Mouse (Mus musculus) embryonic facial prominence, embryonic 13.5 days (tissue): ENCODE results near the gene Asxl1. TPM values are rescaled to one million over a fixed set of nuclear protein-coding genes. Genes with fewer than 3 reads are reported as not detected.

ENCODE experiments used
- ATAC-seq: fragments of 200-750 bp; cut with Nextera tagmentation; 2 replicates; pipeline ENCODE4 v1.8.0; 2017; ENCODE audit warnings: low read depth; ENCODE audit not compliant: insufficient number of reproducible peaks, insufficient read depth, low FRiP score, low TSS enrichment
- H3K27ac ChIP-seq: fragments of 300-500 bp; sonication (generic); 2 replicates; pipeline ENCODE4 v1.5.1; 2015; ENCODE audit warnings: moderate library complexity, mild to moderate bottlenecking, inconsistent platforms
- H3K27me3 ChIP-seq: fragments of 300-500 bp; sonication (generic); 2 replicates; pipeline ENCODE4 v1.6.1; 2015; ENCODE audit warnings: mild to moderate bottlenecking, inconsistent platforms
- H3K36me3 ChIP-seq: fragments of 300-500 bp; sonication (generic); 2 replicates; pipeline ENCODE4 v1.6.1; 2015; ENCODE audit warnings: mild to moderate bottlenecking, inconsistent platforms
- H3K4me1 ChIP-seq: fragments of 300-500 bp; sonication (generic); 2 replicates; pipeline ENCODE4 v1.6.1; 2015; ENCODE audit warnings: inconsistent platforms
- H3K4me2 ChIP-seq: fragments of 300-500 bp; sonication (generic); 2 replicates; pipeline ENCODE4 v1.6.1; 2015; ENCODE audit warnings: moderate library complexity, mild to moderate bottlenecking, inconsistent platforms
- H3K4me3 ChIP-seq: fragments of 300-500 bp; sonication (generic); 2 replicates; pipeline ENCODE4 v1.5.1; 2015; ENCODE audit warnings: mild to moderate bottlenecking, inconsistent platforms
- H3K9ac ChIP-seq: fragments of 300-500 bp; sonication (generic); 2 replicates; pipeline ENCODE4 v1.6.1; 2015; ENCODE audit warnings: mild to moderate bottlenecking, inconsistent platforms
- H3K9me3 ChIP-seq: fragments of 300-500 bp; sonication (generic); 2 replicates; pipeline ENCODE4 v1.6.1; 2016; ENCODE audit warnings: inconsistent platforms
- WGBS: fragments of 180-500 bp; shearing (Covaris S2); methylation state at CpG from one replicate; pipeline ENCODE4 v1.1.7; 2015; ENCODE audit warnings: mixed read lengths; 5-methylcytosine and 5-hydroxymethylcytosine counted together
- polyA plus RNA-seq: library from polyadenylated mRNA; unstranded; fragments of >200 nt; fragmentation: Nextera tagmentation; extraction: Ambion mirVana; gene quantifications from 2 replicates; pipeline ENCODE4 v1.2.1, GENCODE M21; 2015

Asxl1 gene
- polyA plus RNA-seq, 1 experiment from 2014 or later: 14.5 TPM

DNA sequence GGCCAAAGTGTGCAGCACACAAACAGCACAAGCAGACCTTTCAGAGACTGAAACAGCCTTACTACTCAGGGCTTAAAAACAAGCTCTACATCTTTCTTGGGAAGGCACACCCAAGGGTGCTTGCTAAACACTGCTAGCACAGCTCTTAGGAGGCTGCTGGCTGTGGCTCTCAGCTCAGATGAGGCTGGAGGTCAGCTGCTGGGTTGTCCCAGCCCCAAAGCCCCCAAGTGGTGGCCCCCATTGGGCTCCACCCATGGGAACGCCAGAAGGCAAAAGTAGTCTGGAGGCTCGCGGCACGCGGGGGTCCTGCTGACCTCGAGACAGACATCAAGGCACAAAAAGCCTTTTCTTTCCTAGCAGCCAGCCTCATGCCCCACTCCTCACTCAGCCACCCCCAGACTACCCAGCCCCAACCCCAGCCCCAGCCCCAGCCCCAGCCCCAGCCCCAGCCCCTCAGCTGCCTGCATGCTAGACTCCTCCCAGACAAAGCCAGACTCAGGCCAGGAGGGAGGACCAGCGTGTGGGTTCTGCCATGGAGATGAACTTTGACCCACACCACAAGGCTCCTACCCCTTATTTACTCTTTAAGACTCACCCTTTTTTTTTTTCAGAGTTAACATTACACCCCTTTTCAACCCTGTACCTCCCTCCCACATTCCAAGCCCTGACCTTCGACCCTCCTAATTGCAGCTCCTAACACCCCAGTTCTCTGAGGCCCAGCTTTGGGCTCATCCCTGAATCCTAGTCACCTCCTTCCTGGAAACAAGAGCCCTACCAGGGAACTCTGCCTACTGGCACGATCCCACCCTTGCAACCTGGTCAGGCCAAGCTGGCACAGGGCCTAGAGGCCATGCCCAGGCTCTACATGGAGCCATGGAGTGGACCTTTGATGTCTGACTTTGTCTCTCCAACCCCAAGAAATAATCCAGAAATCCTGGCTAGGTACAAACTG is 89.5 kb downstream of the Asxl1 start:
- Histone ChIP-seq H3K4me2 (no peak overlapping the region), H3K4me3 (no peak overlapping the region), H3K4me1 (peaks cover 71% of the 10 kb centered on the region), H3K27ac (peak overlapping the region; percentile 80), H3K9ac (peak overlapping the region; percentile 45; the same call in 1 of the 2 replicates), H3K9me3 (no peaks in the 10 kb centered on the region), H3K36me3 (peaks cover 52% of the 10 kb centered on the region), H3K27me3 (no peaks in the 10 kb centered on the region)
- WGBS: 25% methylated on average over 9 of the region's 9 CpGs
- no peak for ATAC-seq

DNA sequence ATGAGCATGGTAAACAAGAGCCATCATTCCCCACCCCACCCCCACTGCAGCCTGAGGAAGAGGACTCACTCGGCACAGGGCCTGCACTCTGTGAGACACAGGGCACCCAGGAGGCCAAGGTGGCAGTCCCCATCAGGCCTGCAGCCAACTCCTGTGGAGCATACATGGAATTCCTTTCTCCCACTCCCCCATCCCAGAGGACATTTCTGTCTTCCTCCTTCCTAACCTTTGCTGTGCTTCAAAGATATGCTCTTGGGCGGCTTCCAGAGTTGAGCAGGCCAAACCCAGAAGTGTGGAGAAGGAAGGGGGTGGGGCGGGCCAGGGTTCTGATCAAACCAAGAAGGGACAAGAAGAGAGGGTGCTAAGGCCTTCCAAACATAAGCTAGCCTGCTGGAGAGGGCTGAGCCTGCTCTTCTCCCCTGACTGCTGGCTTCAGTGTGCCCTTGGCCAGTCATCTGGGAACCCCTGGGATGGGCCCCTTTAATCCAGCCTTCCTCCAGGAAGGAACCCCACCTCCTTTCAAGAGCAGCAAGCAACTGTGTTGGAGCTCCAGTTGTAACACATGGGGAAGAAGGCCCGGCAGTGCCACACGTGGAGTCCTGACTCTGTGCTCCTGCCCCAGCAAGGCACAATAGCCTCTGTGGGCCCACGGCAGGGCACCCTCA is 91.1 kb downstream of the Asxl1 start:
- Histone ChIP-seq H3K9me3 (no peaks in the 10 kb centered on the region), H3K4me2 (peak overlapping the region; percentile 47), H3K27me3 (no peaks in the 10 kb centered on the region), H3K9ac (peak overlapping the region; percentile 59), H3K27ac (peak overlapping the region; percentile 80), H3K4me1 (peaks cover 87% of the 10 kb centered on the region), H3K36me3 (peaks cover 36% of the 10 kb centered on the region), H3K4me3 (peak overlapping the region; percentile 10; the same call in 1 of the 2 replicates)
- 21% methylated on average over 6 of the region's 6 CpGs for WGBS
- no peak for ATAC-seq

DNA sequence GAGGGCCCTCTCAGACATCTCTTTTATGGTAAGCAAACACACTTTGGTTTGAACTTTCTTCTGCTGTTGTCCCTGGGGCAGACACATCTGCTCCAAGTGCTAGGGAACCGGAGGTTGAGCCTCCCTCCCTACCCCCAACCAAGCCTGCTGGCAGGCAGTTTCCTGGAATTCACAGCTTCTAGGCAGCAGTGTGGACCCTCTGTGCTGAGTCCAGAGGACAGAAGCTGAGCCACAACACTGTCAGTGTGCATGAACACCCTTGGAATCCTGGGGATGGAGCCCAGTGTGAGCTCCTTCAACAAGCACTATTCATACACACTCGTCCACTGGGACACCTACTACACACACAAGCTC is 91.7 kb downstream of the Asxl1 start:
- no peak for ATAC-seq
- peaks cover 91% of the 10 kb centered on the region for H3K4me1 ChIP-seq

DNA sequence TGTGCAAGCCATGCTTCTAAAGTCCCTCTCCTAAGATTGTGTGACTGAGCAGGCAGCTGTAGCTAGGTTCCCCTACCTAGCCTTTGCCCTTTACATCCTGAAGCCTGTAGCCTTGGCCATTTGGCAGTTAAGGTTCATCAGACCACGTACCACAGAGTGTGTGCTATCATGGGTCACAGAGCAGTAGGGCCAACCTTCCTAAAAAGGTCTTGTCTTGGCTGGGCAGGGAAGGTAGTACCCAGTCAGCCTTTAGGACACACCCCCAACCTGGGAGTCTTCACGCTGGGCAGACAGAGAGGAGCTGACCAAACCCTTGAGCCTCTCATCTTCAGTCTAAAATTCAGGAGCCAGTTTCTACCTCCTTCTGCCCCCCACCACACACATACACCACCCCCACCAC is 95.1 kb downstream of the Asxl1 start:
- Histone ChIP-seq H3K4me1 (peaks cover 68% of the 10 kb centered on the region), H3K9ac (0 out of 2 replicates have a peak overlapping the region, but pooled peaks have one; percentile 92), H3K9me3 (no peaks in the 10 kb centered on the region), H3K4me3 (no peak overlapping the region), H3K27ac (peak overlapping the region; percentile 97), H3K27me3 (no peaks in the 10 kb centered on the region), H3K4me2 (peak overlapping the region; percentile 88), H3K36me3 (peaks cover 6% of the 10 kb centered on the region)
- no peak for ATAC-seq
- WGBS: 60% methylated on average over 2 of the region's 2 CpGs

More for the DNA sequence above, 91.7 kb downstream of the Asxl1 start:
- Histone ChIP-seq H3K9me3 (no peaks in the 10 kb centered on the region), H3K4me3 (peak overlapping the region; percentile 10; the same call in 1 of the 2 replicates), H3K27me3 (no peaks in the 10 kb centered on the region), H3K36me3 (peaks cover 31% of the 10 kb centered on the region), H3K9ac (peak overlapping the region; percentile 59), H3K4me2 (peak overlapping the region; percentile 47), H3K27ac (peak overlapping the region; percentile 80)
- WGBS: 26% methylated on average over 2 of the region's 2 CpGs

DNA sequence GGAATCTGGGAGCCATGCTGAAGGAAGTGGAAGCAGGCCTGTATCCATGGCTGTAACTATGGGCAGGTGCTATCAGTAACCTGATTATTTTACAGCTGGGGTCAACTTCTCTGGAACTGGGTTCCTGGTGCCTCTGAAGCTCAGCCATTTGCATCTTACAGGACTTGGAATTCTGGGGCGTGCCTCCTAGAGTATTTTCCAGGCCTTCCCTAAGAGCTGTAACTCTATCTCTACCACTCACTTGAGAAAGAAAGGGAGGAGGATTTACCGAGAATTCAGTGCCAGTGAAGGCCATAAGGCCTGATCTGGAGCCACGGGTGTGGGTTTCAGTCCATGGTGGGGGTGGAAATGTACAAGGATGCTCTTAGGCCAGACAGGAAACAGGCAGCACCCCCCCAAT is 95.6 kb downstream of the Asxl1 start:
- Histone ChIP-seq H3K9me3 (no peaks in the 10 kb centered on the region), H3K4me2 (peak overlapping the region; percentile 88), H3K36me3 (peaks cover 1% of the 10 kb centered on the region), H3K4me1 (peaks cover 65% of the 10 kb centered on the region), H3K27me3 (no peaks in the 10 kb centered on the region), H3K4me3 (0 out of 2 replicates have a peak overlapping the region, but pooled peaks have one; percentile 10), H3K9ac (peak overlapping the region; percentile 92; the same call in 1 of the 2 replicates), H3K27ac (peak overlapping the region; percentile 97)
- 11% methylated on average over 3 of the region's 3 CpGs for WGBS
- ATAC-seq: no peak

DNA sequence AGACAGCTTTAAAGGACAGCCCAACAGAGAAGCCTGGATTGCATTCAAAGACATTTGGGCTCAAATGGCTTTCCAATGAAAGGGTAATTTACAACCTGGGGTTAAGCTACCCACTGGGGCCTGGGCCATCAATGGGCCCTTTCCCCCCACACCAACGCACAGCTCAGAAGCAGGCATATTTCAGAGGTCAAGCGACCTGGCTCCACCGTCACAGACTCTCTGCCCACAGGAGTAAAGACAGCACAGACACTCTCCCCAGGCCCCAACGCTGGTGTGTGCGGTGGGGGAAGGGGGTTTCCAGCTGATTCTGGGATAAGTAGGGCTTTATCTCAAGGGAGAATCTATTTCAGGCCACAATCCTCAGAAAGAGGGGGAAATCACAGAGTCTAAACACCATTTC is 97.1 kb downstream of the Asxl1 start:
- H3K27ac ChIP-seq: peak overlapping the region; percentile 97
- no peaks in the 10 kb centered on the region for H3K27me3 ChIP-seq
- peak overlapping the region; percentile 92 for H3K9ac ChIP-seq
- WGBS: 8% methylated on average over 5 of the region's 5 CpGs
- H3K36me3 ChIP-seq: no peaks in the 10 kb centered on the region
- peak overlapping the region; percentile 88 for H3K4me2 ChIP-seq
- peaks cover 61% of the 10 kb centered on the region for H3K4me1 ChIP-seq
- H3K4me3 ChIP-seq: peak overlapping the region; percentile 91
- no peaks in the 10 kb centered on the region for H3K9me3 ChIP-seq
- no peak for ATAC-seq

DNA sequence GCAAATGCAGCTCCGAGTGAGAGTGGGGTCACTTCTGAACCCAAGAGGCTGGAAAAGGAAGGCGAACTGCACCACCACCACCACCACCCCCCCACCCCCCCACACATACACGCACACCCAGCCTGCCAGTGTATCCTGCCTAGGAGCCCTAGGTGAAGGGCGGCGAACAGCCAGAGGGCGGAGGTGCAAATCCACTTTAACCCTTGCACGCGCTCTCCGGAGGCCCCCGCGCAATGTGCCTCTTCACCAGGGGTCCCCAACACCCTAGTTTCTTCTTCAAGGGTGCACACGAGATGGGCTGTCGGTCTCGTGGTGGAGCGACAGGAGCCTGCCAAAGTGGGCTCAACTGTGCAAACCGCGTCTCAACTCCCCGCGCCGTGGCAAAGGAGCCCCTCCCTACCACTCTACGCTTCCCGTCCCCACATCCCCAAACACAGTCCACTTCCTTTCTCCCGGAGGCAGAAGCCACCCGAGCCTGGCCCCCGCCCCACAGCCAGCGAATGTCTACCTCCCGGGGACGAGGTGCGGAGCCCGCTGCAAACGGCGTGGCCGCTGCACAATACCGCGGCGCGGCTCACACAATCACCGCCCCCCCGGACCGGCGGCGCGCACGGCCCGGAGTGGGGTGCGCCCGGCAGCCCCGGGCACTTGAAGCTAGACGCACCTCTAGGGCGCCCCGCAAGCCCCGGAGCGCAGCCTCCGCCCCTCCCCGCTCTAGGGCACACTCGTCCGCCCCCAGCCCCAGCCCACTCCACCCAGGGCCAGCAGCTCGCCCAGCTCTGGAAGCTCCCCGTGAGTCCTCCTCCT is 98.0 kb downstream of the Asxl1 start:
- no peaks in the 10 kb centered on the region for H3K36me3 ChIP-seq
- peak overlapping the region; percentile 92 for H3K9ac ChIP-seq
- no peaks in the 10 kb centered on the region for H3K9me3 ChIP-seq
- H3K4me2 ChIP-seq: peak overlapping the region; percentile 88
- under 1% methylated on average over 59 of the region's 59 CpGs for WGBS
- H3K27me3 ChIP-seq: no peaks in the 10 kb centered on the region
- H3K4me1 ChIP-seq: peaks cover 52% of the 10 kb centered on the region
- peak overlapping the region; percentile 91 for H3K4me3 ChIP-seq
- peak; percentile 52; the same call in 1 of the 2 replicates for ATAC-seq
- H3K27ac ChIP-seq: peak overlapping the region; percentile 97

DNA sequence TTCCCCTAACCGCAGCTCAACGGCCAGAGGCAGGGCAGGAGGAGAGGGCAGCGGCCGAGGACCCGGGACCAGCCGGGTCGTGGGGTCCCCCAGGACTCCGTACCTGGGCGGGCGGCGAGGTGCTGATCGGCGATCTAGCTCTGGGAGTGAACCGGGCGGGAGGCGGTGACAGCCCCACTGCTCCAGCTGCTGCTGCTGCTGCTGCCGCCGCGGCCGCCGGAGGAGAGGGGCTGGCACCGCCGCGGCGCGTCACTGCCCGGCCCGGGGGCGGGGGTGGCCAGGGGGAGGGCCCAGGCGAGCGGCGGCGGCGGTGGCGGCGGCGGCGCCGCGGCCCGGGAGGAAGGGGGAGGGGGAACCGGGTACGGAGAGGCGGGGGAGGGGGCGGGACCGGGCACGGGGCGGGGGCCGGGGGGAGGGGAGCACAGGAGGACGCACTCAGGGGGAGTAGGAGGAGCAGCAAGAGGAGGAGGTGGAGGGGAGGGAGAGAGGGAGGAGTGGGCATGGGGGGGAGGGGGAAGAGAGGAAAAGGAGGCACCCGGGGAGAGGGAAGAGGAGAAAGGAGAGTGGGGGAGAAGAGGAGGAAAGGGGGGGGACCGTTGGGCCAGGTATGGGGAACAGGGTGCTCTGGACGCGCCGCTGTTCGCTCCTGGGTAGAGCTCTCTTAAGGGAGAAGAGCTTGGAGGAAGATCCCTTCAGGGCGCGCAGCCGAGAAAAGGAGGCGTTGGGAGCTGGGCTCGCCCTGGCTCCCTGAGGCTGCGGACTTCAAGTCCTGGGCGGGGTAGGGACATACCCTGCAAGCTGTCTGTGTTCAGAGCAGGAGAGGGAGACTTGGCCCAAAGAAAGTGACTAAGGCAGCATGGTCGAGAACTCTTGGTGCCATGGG is 98.9 kb downstream of the Asxl1 start:
- peak overlapping the region; percentile 97 for H3K27ac ChIP-seq
- no peaks in the 10 kb centered on the region for H3K27me3 ChIP-seq
- H3K9ac ChIP-seq: peak overlapping the region; percentile 92
- H3K4me3 ChIP-seq: peak overlapping the region; percentile 91
- H3K36me3 ChIP-seq: no peaks in the 10 kb centered on the region
- peak overlapping the region; percentile 88 for H3K4me2 ChIP-seq
- peak; percentile 73 for ATAC-seq
- peaks cover 47% of the 10 kb centered on the region for H3K4me1 ChIP-seq
- no peaks in the 10 kb centered on the region for H3K9me3 ChIP-seq
- under 1% methylated on average over 44 of the region's 64 CpGs for WGBS

DNA sequence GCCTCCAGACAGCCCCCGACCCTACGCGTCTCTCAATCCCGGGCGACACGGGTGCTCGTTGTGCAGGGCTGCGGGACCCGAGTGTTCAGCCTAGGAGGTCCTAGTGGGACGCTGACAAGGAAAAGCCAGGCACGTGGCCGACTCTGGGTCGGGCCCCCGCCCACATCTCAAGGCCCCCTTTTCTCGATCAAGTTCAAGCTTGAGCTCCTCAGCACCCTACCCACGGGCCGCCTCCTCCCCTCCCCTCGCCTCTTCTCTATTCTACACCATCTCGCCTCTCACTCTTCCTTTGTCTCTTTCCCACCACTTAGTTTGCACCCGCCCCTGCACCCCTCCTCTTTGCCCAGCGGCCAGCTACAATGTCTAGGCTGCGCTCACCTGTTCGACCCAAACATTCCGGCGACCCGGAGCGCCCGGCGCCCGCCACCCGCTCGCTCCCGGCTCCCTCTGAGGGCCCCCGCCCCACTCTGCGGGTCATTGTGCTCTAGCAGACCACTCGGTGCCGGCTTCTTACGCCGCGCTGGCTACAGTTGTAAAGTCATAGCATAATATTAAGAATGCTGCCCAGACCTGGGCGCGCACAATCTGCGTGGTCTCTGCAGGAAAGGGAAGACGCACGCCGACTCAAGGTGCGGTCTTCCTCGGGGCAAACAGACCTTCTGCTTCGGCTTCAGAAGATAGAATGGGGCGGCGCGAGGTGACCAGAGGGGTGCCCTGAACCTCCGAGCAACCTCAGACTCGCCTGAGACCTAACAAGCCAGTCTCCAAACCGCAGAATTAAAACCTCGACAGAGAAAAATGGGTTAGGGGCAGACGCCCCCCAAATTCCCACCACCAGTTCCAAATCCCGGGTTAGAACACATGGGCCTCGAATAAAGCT is 99.7 kb downstream of the Asxl1 start:
- H3K4me1 ChIP-seq: peaks cover 42% of the 10 kb centered on the region
- no peaks in the 10 kb centered on the region for H3K27me3 ChIP-seq
- under 1% methylated on average over 58 of the region's 59 CpGs for WGBS
- no peaks in the 10 kb centered on the region for H3K9me3 ChIP-seq
- H3K4me3 ChIP-seq: peak overlapping the region; percentile 91
- peak overlapping the region; percentile 88 for H3K4me2 ChIP-seq
- no peaks in the 10 kb centered on the region for H3K36me3 ChIP-seq
- ATAC-seq: peak; percentile 70
- H3K27ac ChIP-seq: peak overlapping the region; percentile 97
- peak overlapping the region; percentile 92 for H3K9ac ChIP-seq

DNA sequence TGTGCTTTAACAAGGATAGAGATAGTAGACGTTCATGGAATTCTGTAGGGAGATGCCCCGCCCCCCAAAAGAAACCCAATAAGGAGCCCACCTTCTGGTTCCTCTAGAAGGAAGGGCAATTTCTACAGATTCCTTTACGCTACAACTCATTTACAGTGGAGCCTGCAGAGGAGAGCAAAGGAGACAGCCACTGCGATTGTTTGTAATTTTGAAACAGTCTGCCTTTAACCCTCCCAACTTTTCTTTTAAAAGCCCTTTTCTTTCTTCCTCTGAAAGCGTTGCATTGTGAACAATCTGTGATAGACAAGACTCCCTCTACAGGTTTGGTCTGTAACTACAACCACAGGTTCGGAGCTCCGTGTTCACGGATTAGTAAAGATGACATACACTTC is 100.4 kb downstream of the Asxl1 start:
- peak overlapping the region; percentile 92 for H3K9ac ChIP-seq

More for the DNA sequence above, 100.4 kb downstream of the Asxl1 start:
- peak overlapping the region; percentile 97 for H3K27ac ChIP-seq
- H3K27me3 ChIP-seq: no peaks in the 10 kb centered on the region
- H3K36me3 ChIP-seq: no peaks in the 10 kb centered on the region
- H3K9me3 ChIP-seq: no peaks in the 10 kb centered on the region
- H3K4me2 ChIP-seq: peak overlapping the region; percentile 88
- under 1% methylated on average over 8 of the region's 8 CpGs for WGBS
- H3K4me3 ChIP-seq: peak overlapping the region; percentile 91
- peaks cover 36% of the 10 kb centered on the region for H3K4me1 ChIP-seq
- ATAC-seq: no peak
